Mouse (Mus musculus) forebrain, embryonic 16.5 days (tissue): ENCODE measurements at regions not wholly inside any gene's neighbourhood (a gene's known extent, or its start where the extent isn't known, plus 50 kb on each side); places are given as distances from the start of the nearest gene placed in this dataset.

ENCODE experiments used
- ATAC-seq: fragments of 200-750 bp; cut with Nextera tagmentation; 2 replicates; pipeline ENCODE4 v1.8.0; 2017; ENCODE audit warnings: mild to moderate bottlenecking, moderate library complexity
- H3K27ac ChIP-seq: fragments of 300-500 bp; sonication (generic); 2 replicates; pipeline ENCODE4 v1.5.1; 2014; ENCODE audit warnings: low read length, control low read depth
- H3K27me3 ChIP-seq: fragments of 300-500 bp; sonication (generic); replicated peaks from 2 replicates; pipeline ENCODE4 v1.6.1; 2014; ENCODE audit warnings: low read length; ENCODE audit not compliant: control insufficient read depth, insufficient read depth
- H3K36me3 ChIP-seq: fragments of 300-500 bp; sonication (generic); 2 replicates; pipeline ENCODE4 v1.6.1; 2014; ENCODE audit not compliant: control insufficient read depth, insufficient read depth
- H3K4me1 ChIP-seq: fragments of 300-500 bp; sonication (generic); replicated peaks from 2 replicates; pipeline ENCODE4 v1.6.1; 2014; ENCODE audit warnings: low read length; ENCODE audit not compliant: control insufficient read depth, insufficient read depth
- H3K4me2 ChIP-seq: fragments of 300-500 bp; sonication (generic); 2 replicates; pipeline ENCODE4 v1.6.1; 2014; ENCODE audit warnings: mild to moderate bottlenecking, low read length, control low read depth
- H3K4me3 ChIP-seq: fragments of 300-500 bp; sonication (generic); replicated peaks from 2 replicates; pipeline ENCODE4 v1.5.1; 2014; ENCODE audit warnings: mild to moderate bottlenecking, low read length, control low read depth
- H3K9ac ChIP-seq: fragments of 300-500 bp; sonication (generic); replicated peaks from 2 replicates; pipeline ENCODE4 v1.6.1; 2014; ENCODE audit warnings: low read depth, low read length, control low read depth
- H3K9me3 ChIP-seq: fragments of 300-500 bp; sonication (generic); 2 replicates; pipeline ENCODE4 v1.6.1; 2016; ENCODE audit warnings: low read length; ENCODE audit not compliant: control insufficient read depth
- WGBS: fragments of 180-500 bp; shearing (Covaris S2); extraction: QIAGEN DNeasy Blood & Tissue Kit; methylation state at CpG from one replicate; pipeline ENCODE4 v1.1.7; 2014; 5-methylcytosine and 5-hydroxymethylcytosine counted together

- 85% methylated on average over 3 of the region's 3 CpGs for WGBS
- no peaks in the 10 kb centered on the region for H3K9me3 ChIP-seq
- no peaks in the 10 kb centered on the region for H3K36me3 ChIP-seq
- ATAC-seq: no peak
- no peaks in the 10 kb centered on the region for H3K4me1 ChIP-seq
- no peak overlapping the region for H3K27ac ChIP-seq
- no peak overlapping the region for H3K9ac ChIP-seq
- no peak overlapping the region for H3K4me2 ChIP-seq
- H3K4me3 ChIP-seq: no peak overlapping the region
- no peaks in the 10 kb centered on the region for H3K27me3 ChIP-seq
Measured at GRCm38 (mm10) chr2:59406976-59407375, 77.5 kb upstream of the Dapl1 start.

GRCm38 (mm10) chr2:59407512-59407988 lies 76.9 kb upstream of the Dapl1 start:
- Histone ChIP-seq H3K27ac (no peak overlapping the region), H3K4me2 (no peak overlapping the region), H3K27me3 (no peaks in the 10 kb centered on the region), H3K36me3 (no peaks in the 10 kb centered on the region), H3K4me3 (no peak overlapping the region), H3K9me3 (no peaks in the 10 kb centered on the region), H3K4me1 (no peaks in the 10 kb centered on the region), H3K9ac (no peak overlapping the region)
- WGBS: 66% methylated on average over 13 of the region's 13 CpGs
- peak; percentile 47; the same call in 1 of the 2 replicates for ATAC-seq

- no peak for ATAC-seq
- H3K4me3 ChIP-seq: no peak overlapping the region
- no peaks in the 10 kb centered on the region for H3K4me1 ChIP-seq
- H3K36me3 ChIP-seq: no peaks in the 10 kb centered on the region
- H3K27me3 ChIP-seq: no peaks in the 10 kb centered on the region
- H3K4me2 ChIP-seq: no peak overlapping the region
- 77% methylated on average over 10 of the region's 10 CpGs for WGBS
- no peak overlapping the region for H3K9ac ChIP-seq
- no peaks in the 10 kb centered on the region for H3K9me3 ChIP-seq
- no peak overlapping the region for H3K27ac ChIP-seq
Measured at GRCm38 (mm10) chr2:59408040-59408587, 76.3 kb upstream of the Dapl1 start.

GRCm38 (mm10) chr2:59414612-59415011 lies 69.8 kb upstream of the Dapl1 start:
- no peak overlapping the region for H3K27ac ChIP-seq
- no peak for ATAC-seq
- H3K9me3 ChIP-seq: no peaks in the 10 kb centered on the region
- H3K27me3 ChIP-seq: no peaks in the 10 kb centered on the region
- H3K4me3 ChIP-seq: no peak overlapping the region
- WGBS: 66% methylated on average over 9 of the region's 9 CpGs
- no peaks in the 10 kb centered on the region for H3K36me3 ChIP-seq
- H3K4me2 ChIP-seq: no peak overlapping the region
- H3K9ac ChIP-seq: no peak overlapping the region
- no peaks in the 10 kb centered on the region for H3K4me1 ChIP-seq

GRCm38 (mm10) chr2:59416491-59417195 lies 67.8 kb upstream of the Dapl1 start:
- Histone ChIP-seq H3K9me3 (no peaks in the 10 kb centered on the region), H3K9ac (no peak overlapping the region), H3K27me3 (no peaks in the 10 kb centered on the region), H3K4me2 (no peak overlapping the region), H3K4me3 (no peak overlapping the region), H3K36me3 (no peaks in the 10 kb centered on the region), H3K27ac (no peak overlapping the region), H3K4me1 (no peaks in the 10 kb centered on the region)
- WGBS: 42% methylated on average over 8 of the region's 8 CpGs
- no peak; the same call in 1 of the 2 replicates for ATAC-seq

- no peaks in the 10 kb centered on the region for H3K4me1 ChIP-seq
- no peaks in the 10 kb centered on the region for H3K9me3 ChIP-seq
- H3K4me2 ChIP-seq: no peak overlapping the region
- H3K27ac ChIP-seq: no peak overlapping the region
- H3K4me3 ChIP-seq: no peak overlapping the region
- ATAC-seq: peak; percentile 65
- WGBS: 79% methylated on average over 11 of the region's 11 CpGs
- H3K9ac ChIP-seq: no peak overlapping the region
- no peaks in the 10 kb centered on the region for H3K27me3 ChIP-seq
- no peaks in the 10 kb centered on the region for H3K36me3 ChIP-seq
Measured at GRCm38 (mm10) chr2:59417384-59417955, 67.0 kb upstream of the Dapl1 start.

GRCm38 (mm10) chr2:59420496-59420895 lies 64.0 kb upstream of the Dapl1 start:
- H3K4me2 ChIP-seq: no peak overlapping the region
- H3K4me3 ChIP-seq: no peak overlapping the region
- H3K4me1 ChIP-seq: no peaks in the 10 kb centered on the region
- 67% methylated on average over 5 of the region's 5 CpGs for WGBS
- no peak overlapping the region for H3K9ac ChIP-seq
- no peak for ATAC-seq
- no peaks in the 10 kb centered on the region for H3K9me3 ChIP-seq
- no peaks in the 10 kb centered on the region for H3K36me3 ChIP-seq
- H3K27ac ChIP-seq: no peak overlapping the region
- H3K27me3 ChIP-seq: no peaks in the 10 kb centered on the region

- Histone ChIP-seq H3K9ac (no peak overlapping the region), H3K4me2 (no peak overlapping the region), H3K27me3 (no peaks in the 10 kb centered on the region), H3K27ac (no peak overlapping the region), H3K4me3 (no peak overlapping the region), H3K36me3 (no peaks in the 10 kb centered on the region), H3K9me3 (no peaks in the 10 kb centered on the region), H3K4me1 (no peaks in the 10 kb centered on the region)
- WGBS: 74% methylated on average over 10 of the region's 10 CpGs
- ATAC-seq: no peak; the same call in 1 of the 2 replicates
Measured at GRCm38 (mm10) chr2:59422291-59423242, 61.9 kb upstream of the Dapl1 start.

- 89% methylated on average over 2 of the region's 2 CpGs for WGBS
- no peaks in the 10 kb centered on the region for H3K27me3 ChIP-seq
- no peak for ATAC-seq
- H3K9ac ChIP-seq: no peak overlapping the region
- no peaks in the 10 kb centered on the region for H3K9me3 ChIP-seq
- no peaks in the 10 kb centered on the region for H3K36me3 ChIP-seq
- H3K4me2 ChIP-seq: no peak overlapping the region
- H3K27ac ChIP-seq: no peak overlapping the region
- no peaks in the 10 kb centered on the region for H3K4me1 ChIP-seq
- H3K4me3 ChIP-seq: no peak overlapping the region
Measured at GRCm38 (mm10) chr2:59424205-59424604, 60.2 kb upstream of the Dapl1 start.
